Mouse (Mus musculus) C2C12 (cell line): ENCODE results near the gene Dennd2a. TPM values are rescaled to one million over a fixed set of nuclear protein-coding genes. Genes with fewer than 3 reads are reported as not detected.

Experiments used
- H3K27me3 ChIP-seq: one replicate; pipeline ENCODE4 v1.6.1; 2011; ENCODE audit not compliant: control insufficient read depth, insufficient read depth, insufficient read length
- H3K36me3 ChIP-seq: one replicate; pipeline ENCODE4 v1.6.1; 2011; ENCODE audit not compliant: control insufficient read depth, insufficient read depth
- H3K4me3 ChIP-seq: one replicate; pipeline ENCODE4 v1.5.1; 2011; ENCODE audit warnings: mild to moderate bottlenecking, control low read depth; ENCODE audit not compliant: poor library complexity, insufficient read depth, severe bottlenecking
- H3K79me2 ChIP-seq: one replicate; pipeline ENCODE4 v1.6.1; 2011; ENCODE audit not compliant: control insufficient read depth, insufficient read depth
- H3K79me3 ChIP-seq: one replicate; pipeline ENCODE4 v1.6.1; 2011; ENCODE audit warnings: low read depth, control low read depth
- H3ac ChIP-seq: one replicate; pipeline ENCODE3; 2011; ENCODE audit warnings: low read depth; ENCODE audit not compliant: control insufficient read depth, insufficient read length
- CEBPB ChIP-seq: IDR thresholded peaks from one replicate; pipeline ENCODE4 v1.6.1; 2011; ENCODE audit warnings: low read depth, mild to moderate bottlenecking, control low read depth, moderate library complexity
- CTCF ChIP-seq: IDR thresholded peaks from one replicate; pipeline ENCODE4 v1.5.1; 2011; ENCODE audit not compliant: control insufficient read depth, insufficient read depth, insufficient read length
- FOSL1 ChIP-seq: IDR thresholded peaks from one replicate; pipeline ENCODE4 v1.8.0; 2011; ENCODE audit warnings: mild to moderate bottlenecking, low read length; ENCODE audit not compliant: poor library complexity, insufficient read depth, severe bottlenecking
- MAX ChIP-seq: IDR thresholded peaks from one replicate; pipeline ENCODE4 v1.6.1; 2011; ENCODE audit warnings: mild to moderate bottlenecking, control low read depth
- MYOD1 ChIP-seq: IDR thresholded peaks from one replicate; pipeline ENCODE4 v1.6.1; 2011; ENCODE audit warnings: low read depth; ENCODE audit not compliant: control insufficient read depth, insufficient read length
- MYOG ChIP-seq: IDR thresholded peaks from one replicate; pipeline ENCODE4 v1.6.1; 2011; ENCODE audit not compliant: control insufficient read depth, insufficient read length; ENCODE audit errors: extremely low read depth
- USF1 ChIP-seq: IDR thresholded peaks from one replicate; pipeline ENCODE4 v1.6.1; 2011; ENCODE audit warnings: low read depth, mild to moderate bottlenecking, control low read depth, moderate library complexity
- polyA plus RNA-seq: library from polyadenylated mRNA; unstranded; fragments of >200 nt; fragmentation: generic; extraction: Trizol; gene quantifications from one replicate; pipeline ENCODE4 v1.2.1, GENCODE M21; 2012; ENCODE audit warnings: missing spikeins

Dennd2a gene
- polyA plus RNA-seq, 1 experiment = 11.5 TPM

DNA sequence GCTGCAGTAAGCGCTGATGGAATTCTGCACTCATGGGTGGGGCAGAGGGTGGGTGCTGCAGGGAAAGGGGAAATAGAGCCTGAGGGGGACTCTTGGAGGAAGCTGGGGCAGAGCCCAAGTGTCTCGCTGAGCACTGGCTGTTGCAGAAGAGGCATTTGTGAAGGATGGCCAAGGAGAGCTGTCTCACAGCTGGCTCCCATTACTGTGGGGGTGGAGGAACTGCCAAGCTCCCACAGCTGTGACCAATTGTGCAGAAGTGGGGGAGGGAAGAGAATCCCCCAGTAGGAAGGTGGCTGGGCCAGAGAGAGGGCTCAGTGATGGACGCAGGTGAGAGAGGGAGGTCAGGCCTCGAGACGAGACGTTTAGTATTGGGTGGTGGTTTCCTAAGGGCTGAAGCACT, 83.2 kb downstream of the Dennd2a start:
- no peaks in the 10 kb centered on the region for H3K79me2 ChIP-seq
- no peaks in the 10 kb centered on the region for H3K27me3 ChIP-seq
- no peak overlapping the region for H3ac ChIP-seq
- no peak for TF ChIP-seq MYOG
- no peak for TF ChIP-seq CEBPB
- TF ChIP-seq FOSL1 = no peak
- TF ChIP-seq MYOD1 = no peak
- TF ChIP-seq MAX = no peak
- no peak overlapping the region for H3K4me3 ChIP-seq
- H3K36me3 ChIP-seq = no peaks in the 10 kb centered on the region
- no peaks in the 10 kb centered on the region for H3K79me3 ChIP-seq

DNA sequence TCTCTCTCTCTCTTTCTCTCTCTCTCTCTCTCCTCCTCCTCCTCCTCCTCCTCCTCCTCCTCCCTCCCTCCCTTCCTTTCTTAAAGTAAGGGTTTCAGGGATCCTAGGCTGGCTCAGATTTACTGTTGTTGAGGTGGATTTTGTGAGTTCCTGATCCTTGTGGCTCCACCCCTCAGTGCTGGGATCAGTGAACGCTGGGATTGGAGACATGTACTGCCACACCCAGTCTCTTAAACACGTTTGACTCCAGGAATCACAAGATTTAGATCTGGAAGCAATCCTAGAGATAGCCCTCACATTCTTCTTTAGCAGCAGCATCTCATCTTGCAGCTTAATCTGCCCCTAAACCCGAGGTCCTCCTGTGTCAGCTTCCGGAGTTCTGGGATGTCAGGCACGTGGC, 84.8 kb downstream of the Dennd2a start:
- no peak for TF ChIP-seq MYOG
- TF ChIP-seq CTCF = no peak
- no peak for TF ChIP-seq MYOD1
- no peak for TF ChIP-seq MAX
- TF ChIP-seq CEBPB = no peak
- TF ChIP-seq USF1 = no peak
- H3K36me3 ChIP-seq = peaks cover 5% of the 10 kb centered on the region

GRCm38 (mm10) chr6:39472271-39472670, 85.4 kb downstream of the Dennd2a start:
- no peaks in the 10 kb centered on the region for H3K79me2 ChIP-seq
- no peaks in the 10 kb centered on the region for H3K79me3 ChIP-seq
- TF ChIP-seq USF1 (no peak), MYOG (no peak)
- H3K27me3 ChIP-seq = no peaks in the 10 kb centered on the region
- no peak overlapping the region for H3K4me3 ChIP-seq
- H3ac ChIP-seq = no peak overlapping the region
- peaks cover 5% of the 10 kb centered on the region for H3K36me3 ChIP-seq

More for the DNA sequence above, 84.8 kb downstream of the Dennd2a start:
- H3K79me3 ChIP-seq = no peaks in the 10 kb centered on the region
- H3K79me2 ChIP-seq = no peaks in the 10 kb centered on the region
- no peak overlapping the region for H3ac ChIP-seq
- H3K27me3 ChIP-seq = no peaks in the 10 kb centered on the region
- H3K4me3 ChIP-seq = no peak overlapping the region

GRCm38 (mm10) chr6:39470076-39470475, 87.6 kb downstream of the Dennd2a start:
- Histone ChIP-seq H3K79me2 (no peaks in the 10 kb centered on the region), H3K36me3 (peaks cover 5% of the 10 kb centered on the region), H3K4me3 (no peak overlapping the region), H3K79me3 (no peaks in the 10 kb centered on the region), H3ac (no peak overlapping the region), H3K27me3 (no peaks in the 10 kb centered on the region)
- TF ChIP-seq USF1 (no peak), FOSL1 (no peak), MYOG (no peak), MYOD1 (no peak), MAX (no peak), CEBPB (no peak), CTCF (no peak)

- Histone ChIP-seq H3K4me3 (no peak overlapping the region), H3K79me3 (no peaks in the 10 kb centered on the region), H3K36me3 (peaks cover 5% of the 10 kb centered on the region), H3K27me3 (no peaks in the 10 kb centered on the region), H3K79me2 (no peaks in the 10 kb centered on the region), H3ac (no peak overlapping the region)
- TF ChIP-seq USF1 (no peak), FOSL1 (no peak), MAX (no peak), MYOG (no peak), CEBPB (no peak), CTCF (no peak), MYOD1 (no peak)
Measured at GRCm38 (mm10) chr6:39469427-39469826, 88.2 kb downstream of the Dennd2a start.

GRCm38 (mm10) chr6:39462621-39463538, 94.8 kb downstream of the Dennd2a start:
- TF ChIP-seq CTCF = peak; percentile 57
- TF ChIP-seq CEBPB = no peak
- Histone ChIP-seq H3K4me3 (no peak overlapping the region), H3K79me2 (no peaks in the 10 kb centered on the region), H3K79me3 (no peaks in the 10 kb centered on the region), H3K36me3 (peaks cover 4% of the 10 kb centered on the region), H3ac (no peak overlapping the region), H3K27me3 (no peaks in the 10 kb centered on the region)
